Mouse (Mus musculus) gastrocnemius, postnatal 4 days (tissue): ENCODE data around the gene Hist1h2bl. TPM values are rescaled to one million over a fixed set of nuclear protein-coding genes. Genes with fewer than 3 reads are reported as not detected.
A peak's percentile ranks its signal among the peaks of the same experiment; 100 is the strongest.
"Not testable (repeated sequence)": the region's sequence is repeated elsewhere in the genome, so short reads cannot be mapped to it uniquely, and the experiment has no call there.

ENCODE experiments used
- DNase-seq, 2 experiments: peaks; one replicate each; pipeline ENCODE4 v3.0.0; 2021 to 2022; ENCODE audit warnings: low spot score in 2 of 2, mixed read lengths in 2 of 2
- long read RNA-seq, 2 experiments: library from polyadenylated mRNA; stranded (forward); transcript quantifications; one replicate each; pipeline ENCODE4 v2.0.0; 2021
- total RNA-seq, 2 experiments: library from RNA; stranded (reverse); gene quantifications; 2 replicates each; pipeline ENCODE4 v1.2.3; 2021

Hist1h2bl gene
- 100 to 1,000 TPM; 362 to 482 TPM for total RNA-seq
- long read RNA-seq, experiment 1 = 0 reads
- long read RNA-seq, experiment 2 = 0 reads

DNA sequence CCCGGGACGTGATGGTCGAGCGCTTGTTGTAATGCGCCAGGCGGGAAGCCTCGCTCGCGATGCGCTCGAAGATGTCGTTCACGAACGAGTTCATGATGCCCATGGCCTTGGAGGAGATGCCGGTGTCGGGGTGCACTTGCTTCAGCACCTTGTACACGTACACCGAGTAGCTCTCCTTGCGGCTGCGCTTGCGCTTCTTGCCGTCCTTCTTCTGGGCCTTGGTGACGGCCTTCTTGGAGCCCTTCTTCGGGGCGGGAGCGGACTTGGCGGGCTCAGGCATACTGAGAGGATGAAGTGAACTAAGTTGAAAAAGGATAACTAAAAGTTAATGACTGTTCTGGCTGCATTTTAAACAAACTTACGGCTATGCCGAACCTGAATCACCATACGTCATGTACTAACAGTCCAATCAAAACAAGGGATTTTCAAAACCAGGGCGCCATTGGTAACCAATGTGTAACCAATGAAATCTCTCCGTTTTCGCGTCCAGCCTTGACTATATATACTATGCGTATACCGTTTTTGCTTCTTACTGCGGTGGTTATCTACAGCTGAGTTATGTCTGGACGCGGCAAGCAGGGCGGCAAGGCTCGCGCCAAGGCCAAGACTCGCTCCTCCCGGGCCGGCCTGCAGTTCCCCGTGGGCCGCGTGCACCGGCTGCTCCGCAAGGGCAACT, at the start of gene Hist1h2bl, which contains the start of gene Hist1h2ai:
Hist1h2bl (minus strand) TSS at position 280 of the 676 bp plus-strand sequence.
Hist1h2ai (plus strand) TSS at position 559 of the 676 bp plus-strand sequence.
- DNase-seq = peak; percentile 27 to 70

GRCm38 (mm10) chr13:21755707-21756106, 39.8 kb upstream of the Hist1h2bl start:
- DNase-seq = no peak

DNA sequence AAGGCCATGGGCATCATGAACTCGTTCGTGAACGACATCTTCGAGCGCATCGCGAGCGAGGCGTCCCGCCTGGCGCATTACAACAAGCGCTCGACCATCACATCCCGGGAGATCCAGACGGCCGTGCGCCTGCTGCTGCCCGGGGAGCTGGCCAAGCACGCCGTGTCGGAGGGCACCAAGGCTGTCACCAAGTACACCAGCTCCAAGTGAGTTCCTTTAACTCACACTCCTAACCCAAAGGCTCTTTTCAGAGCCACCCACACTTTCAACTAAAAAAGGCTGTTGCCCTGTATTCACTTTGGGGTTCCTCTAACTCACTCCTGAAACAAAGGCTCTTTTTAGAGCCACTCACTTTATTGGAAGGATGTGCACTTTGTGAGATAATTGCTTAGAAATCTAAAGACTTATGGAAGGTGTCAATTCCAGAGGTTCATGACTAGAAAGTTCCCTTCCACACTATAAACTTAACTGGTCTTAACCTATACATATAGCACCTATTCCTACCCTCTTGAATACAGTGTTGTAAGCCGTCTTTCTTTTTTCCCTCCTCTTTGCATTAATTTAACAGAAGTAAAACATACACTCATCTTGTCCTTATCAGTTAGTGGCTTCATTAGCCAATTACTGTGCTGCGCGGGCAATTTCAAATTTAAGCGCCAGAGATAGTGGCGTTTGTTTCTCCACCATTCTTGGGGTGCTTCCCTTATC, 38.5 kb upstream of the Hist1h2bl start:
- DNase-seq = not testable (repeated sequence)

- DNase-seq = peak in 1 of 2 experiments; percentile 46
Observed at GRCm38 (mm10) chr13:21753524-21754285, 37.8 kb upstream of the Hist1h2bl start, which contains the start of the genes Hist1h2ak and Hist1h2bn. Gene Hist1h2ak (minus strand): TSS chr13:21753827. Gene Hist1h2bn (plus strand): TSS chr13:21754123.

GRCm38 (mm10) chr13:21753051-21753523, 37.1 kb upstream of the Hist1h2bl start:
- DNase-seq = no peak

DNA sequence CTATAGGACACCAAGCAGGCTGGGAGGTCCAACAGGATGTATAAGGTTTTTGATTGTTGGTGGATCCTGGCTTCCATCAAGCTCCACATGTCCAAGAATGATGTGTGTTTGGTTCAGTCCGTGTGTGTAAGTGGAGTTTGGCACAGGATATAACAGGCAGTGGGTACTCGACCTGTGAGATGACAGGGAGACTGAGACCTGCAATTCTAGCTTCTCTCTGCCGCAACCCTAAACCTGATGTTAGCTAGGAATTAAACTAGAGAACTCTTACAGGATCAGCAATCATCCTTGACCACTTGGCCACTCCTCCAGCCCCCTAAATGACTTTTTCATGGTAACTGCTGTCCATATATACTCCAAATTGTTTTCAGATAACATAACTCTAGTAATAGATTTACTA, 36.4 kb upstream of the Hist1h2bl start:
- no peak for DNase-seq

- DNase-seq = no peak
Observed at GRCm38 (mm10) chr13:21751827-21752226, 35.9 kb upstream of the Hist1h2bl start.

DNA sequence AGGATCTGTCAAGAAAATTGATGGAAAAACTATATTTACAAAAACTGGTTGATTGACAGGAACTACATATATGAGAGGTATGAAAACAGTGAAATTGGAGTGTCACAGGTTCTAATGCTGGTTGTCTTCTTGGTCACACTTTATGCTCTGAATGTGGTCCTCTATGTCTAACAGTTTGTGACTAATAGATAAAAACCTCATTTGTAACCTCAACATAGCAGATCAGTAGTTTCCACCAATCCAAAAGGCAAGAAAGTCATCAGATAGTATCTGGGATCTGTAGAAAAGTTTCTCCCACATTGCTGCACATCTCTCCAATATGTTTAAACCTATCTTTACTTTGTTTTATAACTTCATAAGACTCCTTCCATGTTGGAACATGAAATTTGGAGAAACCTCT, 35.5 kb upstream of the Hist1h2bl start:
- DNase-seq = no peak

- peak; percentile 79 to 91 for DNase-seq
Observed at GRCm38 (mm10) chr13:21750159-21751017, 34.4 kb upstream of the Hist1h2bl start, which contains the start of gene Hist1h4k. Gene Hist1h4k (minus strand): TSS chr13:21750505.

DNA sequence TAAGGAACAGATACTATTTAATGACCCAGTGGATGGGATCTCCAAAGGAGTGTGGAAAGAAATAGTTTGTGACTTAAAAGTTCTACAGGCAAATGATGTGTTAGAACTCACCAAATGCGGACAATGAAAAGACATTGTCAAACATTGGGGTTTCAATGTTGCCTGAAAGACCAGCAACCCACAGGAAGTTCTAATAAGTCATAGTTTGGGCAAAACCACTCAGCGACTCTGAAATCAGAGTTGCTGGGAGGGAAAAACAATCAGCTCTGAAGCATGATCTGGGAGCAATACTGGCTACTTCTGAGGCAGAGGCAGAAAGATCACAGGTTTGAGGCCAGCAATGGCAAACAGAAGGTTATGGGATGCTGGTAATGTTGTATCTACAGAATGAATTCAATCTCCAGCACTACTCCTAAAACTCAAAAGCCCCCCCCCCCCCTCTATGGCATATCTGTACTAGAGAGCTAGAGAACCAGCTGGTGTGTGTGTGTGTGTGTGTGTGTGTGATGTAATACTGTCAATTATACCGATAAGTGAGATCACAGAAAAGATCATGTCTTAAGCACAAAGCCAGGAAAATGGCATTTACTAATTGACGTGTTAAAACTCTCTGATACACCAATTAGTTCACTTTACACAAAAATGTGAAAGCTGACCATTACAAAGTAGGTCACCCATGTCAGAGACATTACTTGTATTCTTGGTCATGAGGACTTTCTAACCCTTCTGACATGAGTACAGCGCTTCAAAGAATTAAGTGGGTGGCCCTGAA, 33.6 kb upstream of the Hist1h2bl start:
- no peak for DNase-seq

GRCm38 (mm10) chr13:21745006-21745405, 29.1 kb upstream of the Hist1h2bl start:
- DNase-seq = no peak

GRCm38 (mm10) chr13:21734906-21735767, 19.2 kb upstream of the Hist1h2bl start, which contains the start of gene Hist1h4j:
Gene Hist1h4j (plus strand): TSS chr13:21735064.
- peak; percentile 31 to 71 for DNase-seq

GRCm38 (mm10) chr13:21734010-21734905, 18.3 kb upstream of the Hist1h2bl start:
- peak; percentile 59 to 77 for DNase-seq

DNA sequence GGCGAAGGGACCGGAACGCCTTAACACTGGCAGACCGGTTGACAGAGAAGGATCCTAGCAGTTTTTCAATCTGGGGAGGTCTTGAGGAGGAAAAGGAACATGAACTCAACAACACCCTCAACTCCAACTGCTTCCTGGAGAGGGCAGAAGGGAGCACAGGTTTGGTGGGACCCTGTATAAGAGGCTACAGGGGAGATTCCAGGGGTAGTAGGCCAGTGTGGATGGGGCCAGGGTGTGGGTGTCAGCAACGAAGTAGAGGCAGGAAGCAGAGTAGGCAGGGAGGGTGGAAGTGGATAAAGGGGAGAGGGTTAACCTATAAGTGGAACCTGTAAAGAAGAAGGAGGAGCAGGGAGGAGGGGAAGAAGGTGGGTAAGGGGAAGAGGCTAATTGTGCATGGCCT, 17.5 kb upstream of the Hist1h2bl start:
- no peak for DNase-seq

GRCm38 (mm10) chr13:21729544-21729943, 13.6 kb upstream of the Hist1h2bl start:
- no peak for DNase-seq

DNA sequence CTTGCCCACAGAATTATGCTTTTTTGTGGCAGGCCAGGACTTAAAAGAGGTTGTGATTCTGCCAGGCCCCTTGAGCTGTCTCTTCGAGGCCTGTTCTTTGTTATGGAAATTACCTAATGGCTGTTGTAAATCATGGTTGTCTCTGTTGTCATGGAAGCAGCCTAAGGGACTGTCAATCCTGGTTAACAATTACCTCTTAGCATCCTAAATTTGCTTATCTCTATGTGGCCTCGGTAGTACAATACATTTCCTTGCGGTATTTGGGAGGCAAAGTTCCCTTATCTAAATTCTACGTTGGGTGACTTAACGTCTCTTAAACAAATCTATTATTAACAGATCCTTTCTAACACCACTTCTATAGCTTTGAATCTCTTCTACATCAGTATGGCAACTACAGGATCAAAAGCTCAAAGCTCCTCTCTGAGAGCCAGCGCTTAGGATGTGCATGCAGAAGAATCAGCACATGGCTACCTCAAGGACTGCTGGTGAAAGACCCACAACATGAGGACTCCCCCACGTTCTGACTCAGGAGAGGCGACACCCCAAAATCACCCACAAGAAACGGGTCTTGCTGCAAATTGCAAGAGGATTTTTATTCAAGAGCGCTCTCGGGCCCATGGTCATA, 12.1 kb upstream of the Hist1h2bl start:
- no peak for DNase-seq
